Mouse (Mus musculus) liver, embryonic 14.5 days (tissue): ENCODE measurements around the gene Bclaf1.

ENCODE experiments used
- CTCF ChIP-seq: IDR thresholded peaks from 2 replicates; pipeline ENCODE4 v1.5.1; 2016; ENCODE audit warnings: antibody characterized with exemption, low read depth, control low read depth
- EP300 ChIP-seq: IDR thresholded peaks from 2 replicates; pipeline ENCODE4 v1.6.1; 2016; ENCODE audit warnings: antibody characterized with exemption, low read depth

DNA sequence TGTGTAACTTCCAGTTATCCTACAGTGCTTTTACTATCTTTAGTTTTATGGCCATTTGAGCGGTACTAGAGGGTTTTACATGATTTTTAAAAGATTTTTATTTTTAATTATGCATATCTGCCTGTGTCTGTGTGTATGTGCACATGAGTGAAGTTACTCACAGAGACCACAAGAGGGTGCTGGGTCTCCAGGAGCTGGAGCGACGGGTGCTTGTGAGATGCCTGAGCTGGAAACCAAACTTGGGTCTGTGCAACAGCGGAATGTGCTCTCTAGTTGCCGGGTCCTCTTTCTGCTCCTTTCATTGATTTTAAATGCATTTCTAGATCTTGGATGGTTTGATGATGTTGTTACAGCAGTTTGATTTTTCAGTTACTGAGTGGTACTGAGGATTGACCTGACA is 59.8 kb downstream of the Bclaf1 start:
- TF ChIP-seq CTCF (peak; percentile 37; the same call in 1 of the 2 replicates), EP300 (no peak)
